Mouse (Mus musculus) stomach, postnatal 0 days (tissue): ENCODE measurements around the gene Olfr1200. TPM values are rescaled to one million over a fixed set of nuclear protein-coding genes. Genes with fewer than 3 reads are reported as not detected.

Source experiments
- ATAC-seq: fragments of 200-750 bp; cut with Nextera tagmentation; 2 replicates; pipeline ENCODE4 v1.8.0; 2017; ENCODE audit not compliant: low FRiP score, low TSS enrichment
- DNase-seq: peaks from one replicate; pipeline ENCODE4 v3.0.0-alpha.2; 2016; ENCODE audit warnings: low spot score
- H3K27ac ChIP-seq: fragments of 300-500 bp; sonication (generic); replicated peaks from 2 replicates; pipeline ENCODE4 v1.5.1; 2014; ENCODE audit warnings: mild to moderate bottlenecking, control low read depth
- H3K27me3 ChIP-seq: fragments of 300-500 bp; sonication (generic); 2 replicates; pipeline ENCODE4 v1.6.1; 2014; ENCODE audit warnings: low read length; ENCODE audit not compliant: control insufficient read depth, insufficient read depth
- H3K36me3 ChIP-seq: fragments of 300-500 bp; sonication (generic); 2 replicates; pipeline ENCODE4 v1.6.1; 2014; ENCODE audit warnings: low read length, mixed read lengths; ENCODE audit not compliant: control insufficient read depth, insufficient read depth
- H3K4me1 ChIP-seq: fragments of 300-500 bp; sonication (generic); replicated peaks from 2 replicates; pipeline ENCODE4 v1.6.1; 2014; ENCODE audit warnings: antibody characterized with exemption; ENCODE audit not compliant: control insufficient read depth, insufficient read depth
- H3K4me2 ChIP-seq: fragments of 300-500 bp; sonication (generic); replicated peaks from 2 replicates; pipeline ENCODE4 v1.6.1; 2014; ENCODE audit warnings: low read depth, mild to moderate bottlenecking, control low read depth, moderate library complexity
- H3K4me3 ChIP-seq: fragments of 300-500 bp; sonication (generic); 2 replicates; pipeline ENCODE4 v1.5.1; 2014; ENCODE audit warnings: low read depth, low read length, control low read depth
- H3K9ac ChIP-seq: fragments of 300-500 bp; sonication (generic); 2 replicates; pipeline ENCODE4 v1.6.1; 2014; ENCODE audit warnings: mild to moderate bottlenecking, low read length, control low read depth, mixed read lengths
- H3K9me3 ChIP-seq: fragments of 300-500 bp; sonication (generic); 2 replicates; pipeline ENCODE4 v1.6.1; 2016; ENCODE audit warnings: low read length; ENCODE audit not compliant: control insufficient read depth
- CTCF ChIP-seq: IDR thresholded peaks from 2 replicates; pipeline ENCODE4 v1.5.1; 2016; ENCODE audit warnings: antibody characterized with exemption, low read depth, mild to moderate bottlenecking, moderate library complexity
- WGBS: fragments of 180-500 bp; shearing (Covaris S2); extraction: QIAGEN DNeasy Blood & Tissue Kit; methylation state at CpG from one replicate; pipeline ENCODE4 v1.1.7; 2014; 5-methylcytosine and 5-hydroxymethylcytosine counted together
- polyA plus RNA-seq: library from polyadenylated mRNA; unstranded; fragments of >200 nt; fragmentation: Nextera tagmentation; extraction: Ambion mirVana; gene quantifications from 2 replicates; pipeline ENCODE4 v1.2.1, GENCODE M21; 2015

Gene Olfr1200
- polyA plus RNA-seq, 1 experiment from 2014 or later, result not detected

GRCm38 (mm10) chr2:88732266-88732665, 38.0 kb downstream of the Olfr1200 start, which contains the start of gene Olfr1197:
Olfr1197 (minus strand) TSS chr2:88732366.
- no peak for ATAC-seq
- no peak for TF ChIP-seq CTCF
- no peak for DNase-seq
- Histone ChIP-seq H3K9ac (no peak within 1 kb of the TSS), H3K27me3 (no peaks in the 10 kb centered on the region), H3K4me3 (no peak within 1 kb of the TSS), H3K27ac (no peak within 1 kb of the TSS), H3K4me1 (no peaks in the 10 kb centered on the region), H3K4me2 (no peak within 1 kb of the TSS), H3K36me3 (no peaks in the 10 kb centered on the region), H3K9me3 (no peaks in the 10 kb centered on the region)
- WGBS, result 77% methylated on average over 1 of the region's 1 CpGs

Other genes with a start within 250 kb of the Olfr1200 start
- not detected in 2 replicates for gene Olfr1188, start 213.6 kb downstream of the Olfr1200 start, polyA plus RNA-seq
- gene Olfr1189, start 184.0 kb downstream of the Olfr1200 start, polyA plus RNA-seq, result not detected in 2 replicates
- gene Olfr1191-ps1, start 129.9 kb downstream of the Olfr1200 start, polyA plus RNA-seq, result not detected in 2 replicates
- gene Olfr1192-ps1, start 122.0 kb downstream of the Olfr1200 start, polyA plus RNA-seq, result 0.02 TPM in 1 of 2 replicates, not detected in the other
- gene Olfr1193, start 94.9 kb downstream of the Olfr1200 start, polyA plus RNA-seq, result not detected in 2 replicates
- gene Olfr1195, start 81.3 kb downstream of the Olfr1200 start, polyA plus RNA-seq, result 0.04 TPM in 1 of 2 replicates, not detected in the other
- not detected in 2 replicates for gene Olfr1196, start 65.9 kb downstream of the Olfr1200 start, polyA plus RNA-seq
- gene Olfr1197, start 38.1 kb downstream of the Olfr1200 start, polyA plus RNA-seq, result not detected in 2 replicates
- not detected in 2 replicates for gene Olfr1198, start 19.1 kb downstream of the Olfr1200 start, polyA plus RNA-seq
- not detected in 2 replicates for gene Olfr1199, start 10.0 kb downstream of the Olfr1200 start, polyA plus RNA-seq
- gene Olfr1201, start 22.5 kb upstream of the Olfr1200 start, polyA plus RNA-seq, result not detected in 2 replicates
- 0.04 TPM in 1 of 2 replicates, not detected in the other for gene Olfr1202, start 44.0 kb upstream of the Olfr1200 start, polyA plus RNA-seq
- 0.05 TPM in 1 of 2 replicates, not detected in the other for gene Olfr1205, start 59.2 kb upstream of the Olfr1200 start, polyA plus RNA-seq
- not detected in 2 replicates for gene Olfr1204, start 78.8 kb upstream of the Olfr1200 start, polyA plus RNA-seq
- gene Olfr1206, start 92.7 kb upstream of the Olfr1200 start, polyA plus RNA-seq, result not detected in 2 replicates
- gene Olfr1208, start 131.8 kb upstream of the Olfr1200 start, polyA plus RNA-seq, result not detected in 2 replicates
- not detected in 2 replicates for gene Olfr1209, start 144.7 kb upstream of the Olfr1200 start, polyA plus RNA-seq
- not detected in 2 replicates for gene Olfr1211, start 167.6 kb upstream of the Olfr1200 start, polyA plus RNA-seq
- not detected in 2 replicates for gene Olfr1212, start 183.5 kb upstream of the Olfr1200 start, polyA plus RNA-seq
- gene Gm13762, start 209.8 kb upstream of the Olfr1200 start, polyA plus RNA-seq, result not detected in 2 replicates
- gene Olfr1214, start 222.2 kb upstream of the Olfr1200 start, polyA plus RNA-seq, result not detected in 2 replicates
- not detected in 2 replicates for gene Olfr1215, start 236.5 kb upstream of the Olfr1200 start, polyA plus RNA-seq
- gene Olfr1216, start 247.9 kb upstream of the Olfr1200 start, polyA plus RNA-seq, result not detected in 2 replicates